Mouse (Mus musculus): ENCODE measurements around the gene Ubxn11.

Gene Ubxn11

DNA sequence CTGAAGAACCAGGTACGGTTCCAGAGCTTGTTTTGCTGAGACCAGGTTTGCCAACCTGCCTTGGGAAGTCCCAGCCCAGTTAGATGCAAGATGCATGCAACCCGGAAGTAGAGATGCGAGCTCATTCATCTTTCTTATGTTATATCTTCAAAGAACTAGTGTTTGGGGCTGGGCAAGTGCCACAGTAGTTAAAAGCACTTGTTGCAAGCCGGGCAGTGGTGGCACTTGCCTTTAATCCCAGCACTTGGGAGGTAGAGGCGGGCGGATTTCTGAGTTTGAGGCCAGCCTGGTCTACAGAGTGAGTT is 11.2 kb upstream of the Ubxn11 start:
- no peak for DNase-seq

DNA sequence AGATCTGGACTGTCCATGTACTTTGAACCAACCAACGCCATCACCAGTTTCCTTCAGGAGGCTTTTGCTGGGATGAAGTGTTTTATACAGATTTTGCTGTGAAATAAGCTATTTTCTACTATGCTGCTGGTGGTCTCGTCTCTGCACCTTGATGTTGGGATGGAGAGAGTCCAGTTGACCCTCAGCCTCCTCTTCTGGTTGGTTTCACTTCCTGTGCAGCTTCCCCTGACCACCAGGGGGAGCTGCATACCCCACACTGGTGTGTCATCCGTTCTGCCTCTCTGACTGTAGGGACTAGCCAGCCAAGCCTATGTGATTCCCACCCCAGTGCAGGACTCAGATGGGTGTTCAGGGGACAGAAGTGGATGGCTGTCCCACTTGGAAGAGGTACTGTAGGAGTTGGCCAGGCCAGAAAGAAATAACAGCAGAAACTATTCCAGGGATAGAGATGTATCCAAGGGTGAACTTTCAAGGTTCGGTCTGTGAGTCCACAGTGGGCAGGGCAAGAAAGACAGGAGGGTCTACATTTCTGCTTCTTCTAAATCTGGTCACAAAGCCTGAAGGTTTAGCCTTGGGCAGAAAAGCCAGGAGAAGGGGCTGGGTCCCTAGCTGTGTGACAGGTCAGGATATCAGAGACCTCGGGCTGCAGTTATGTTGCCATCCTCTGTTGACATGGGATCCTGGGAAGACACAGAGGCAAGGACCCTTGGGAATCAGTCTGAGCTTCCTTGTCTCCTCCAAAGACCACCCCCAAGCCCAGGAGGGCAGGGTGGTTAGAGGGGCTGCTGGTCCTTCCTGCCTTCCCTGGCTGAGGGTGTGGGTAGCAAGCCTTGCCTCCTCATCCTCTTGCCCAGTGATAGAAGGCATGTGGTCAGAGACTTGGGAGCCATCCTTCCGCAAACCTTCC is 9.7 kb upstream of the Ubxn11 start:
- peak; percentile 32 for DNase-seq

DNA sequence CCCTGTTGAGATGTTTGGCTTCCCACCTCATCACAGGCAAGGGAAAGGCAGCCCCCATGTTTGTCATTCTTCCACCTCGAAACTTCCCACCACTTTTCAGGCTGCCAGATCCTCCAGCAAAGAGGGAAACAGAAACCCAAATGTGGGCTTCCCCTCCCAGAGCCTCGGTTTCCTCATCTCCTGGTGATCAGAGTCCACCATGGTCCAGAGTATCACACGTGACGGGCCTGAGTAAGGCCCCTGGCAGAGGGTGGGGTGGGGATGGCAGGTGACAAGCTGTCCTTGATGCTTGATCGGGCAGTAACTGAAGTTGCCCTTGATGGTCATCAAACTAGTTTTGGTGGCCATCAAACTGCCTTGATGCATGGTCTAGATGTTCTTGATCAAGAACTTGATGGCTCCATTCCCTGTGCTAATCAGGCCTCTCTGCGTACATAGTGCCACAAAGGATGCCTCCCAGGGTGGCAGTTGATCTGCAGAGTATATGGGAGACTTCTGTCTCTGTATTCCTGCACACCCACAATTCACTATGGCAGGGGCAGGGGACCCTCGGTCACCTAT is 8.3 kb upstream of the Ubxn11 start:
- DNase-seq: no peak

DNA sequence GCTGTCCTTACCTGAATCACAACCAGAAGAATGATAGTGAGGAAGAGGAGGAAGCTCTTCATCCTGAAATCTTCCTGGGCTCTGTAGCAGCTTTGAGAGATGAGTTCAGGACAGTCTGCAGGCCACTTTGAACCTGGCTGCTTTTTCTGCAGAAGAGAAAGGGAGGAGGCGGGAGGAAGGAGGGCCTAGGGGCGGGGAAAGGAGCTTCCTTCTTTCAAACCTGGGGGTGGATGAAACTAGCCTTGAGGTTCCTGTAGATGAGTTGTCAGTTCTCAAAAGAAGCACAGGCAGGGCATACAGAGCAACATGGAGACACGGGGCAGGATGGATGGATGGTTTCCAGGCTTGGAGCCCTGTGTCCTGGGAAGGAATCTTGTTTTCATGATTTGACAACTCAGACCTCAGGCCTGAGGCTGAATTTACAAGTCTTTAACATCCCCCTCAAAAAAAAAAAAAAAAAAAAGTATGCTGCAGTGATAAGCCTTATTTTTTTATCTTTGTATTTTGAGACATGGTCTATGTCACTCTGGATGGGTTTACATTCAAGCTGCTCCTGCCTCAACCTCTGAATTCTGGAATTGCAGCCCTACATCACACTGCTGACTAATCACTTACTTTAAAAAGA is 7.3 kb upstream of the Ubxn11 start, which contains the start of gene Cd52:
TSS of gene Cd52 (minus strand) at position 160 of the 625 bp plus-strand sequence.
- no peak for DNase-seq

DNA sequence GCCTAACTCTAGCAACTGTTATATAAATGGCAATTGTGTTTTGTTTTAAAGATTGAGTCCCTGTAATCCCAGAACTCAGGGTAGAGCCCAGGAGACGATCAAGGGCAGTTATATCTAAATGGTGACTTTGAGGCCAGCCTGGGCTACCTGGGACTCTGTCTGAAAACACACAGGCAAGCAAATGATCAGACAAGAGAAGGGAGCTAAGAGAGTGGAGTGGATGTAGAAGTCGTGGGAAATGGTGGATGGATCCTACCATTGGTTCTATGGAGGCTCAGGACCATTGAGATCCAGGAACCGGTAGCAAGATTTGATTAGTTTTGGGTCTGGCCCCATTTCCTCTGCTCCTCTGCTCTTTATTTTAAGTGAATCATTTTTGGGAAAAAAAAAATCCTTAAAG is 6.2 kb upstream of the Ubxn11 start:
- DNase-seq: no peak

DNA sequence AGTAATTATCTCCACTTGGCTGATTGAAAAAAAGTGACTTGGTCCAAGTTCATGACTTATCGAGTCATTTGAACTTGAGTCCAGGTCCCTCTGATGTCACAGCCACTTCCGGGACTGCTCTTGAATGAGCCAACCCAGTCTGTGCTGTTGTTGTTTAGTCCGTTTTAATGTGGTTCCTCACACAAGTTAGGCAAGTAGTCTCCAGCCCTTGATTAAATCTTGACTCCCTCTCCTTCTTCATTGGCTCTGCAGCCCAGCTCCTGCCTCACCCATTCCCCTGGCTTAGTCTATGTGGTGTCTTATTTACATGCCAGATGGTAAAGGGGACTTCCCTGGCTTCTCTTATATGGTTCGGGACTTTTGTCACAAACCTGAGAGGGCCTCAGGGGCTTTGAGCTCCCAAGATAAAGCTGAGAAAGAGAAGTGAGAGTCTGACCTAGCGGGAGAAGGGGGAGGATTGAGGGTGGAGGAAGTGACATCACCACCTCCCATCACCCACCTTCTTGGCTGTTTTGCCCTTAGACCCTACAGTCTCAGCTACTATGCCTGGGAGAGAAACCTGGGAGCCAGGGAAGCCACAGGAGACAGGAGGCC is 5.3 kb upstream of the Ubxn11 start:
- DNase-seq: no peak

DNA sequence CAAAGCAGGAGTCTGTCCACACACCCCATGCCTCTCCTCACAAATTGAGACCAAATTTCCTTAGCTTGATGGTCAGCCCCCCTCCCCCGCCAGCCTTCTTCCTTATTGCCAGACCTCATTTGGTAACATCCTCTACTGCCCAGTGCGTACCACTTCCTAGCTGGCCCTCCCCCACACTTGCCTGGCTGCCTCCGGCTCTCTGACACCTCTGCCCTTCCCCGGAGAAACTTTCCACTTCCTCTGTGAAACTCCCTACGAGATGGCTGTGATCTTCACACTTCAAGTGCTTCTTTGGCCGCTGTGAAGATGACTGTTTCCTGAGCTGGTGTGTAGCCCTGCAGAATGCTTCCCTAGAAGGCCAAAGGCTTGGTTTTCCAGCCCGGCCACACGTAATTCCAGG is 3.7 kb upstream of the Ubxn11 start:
- DNase-seq: peak; percentile 39

DNA sequence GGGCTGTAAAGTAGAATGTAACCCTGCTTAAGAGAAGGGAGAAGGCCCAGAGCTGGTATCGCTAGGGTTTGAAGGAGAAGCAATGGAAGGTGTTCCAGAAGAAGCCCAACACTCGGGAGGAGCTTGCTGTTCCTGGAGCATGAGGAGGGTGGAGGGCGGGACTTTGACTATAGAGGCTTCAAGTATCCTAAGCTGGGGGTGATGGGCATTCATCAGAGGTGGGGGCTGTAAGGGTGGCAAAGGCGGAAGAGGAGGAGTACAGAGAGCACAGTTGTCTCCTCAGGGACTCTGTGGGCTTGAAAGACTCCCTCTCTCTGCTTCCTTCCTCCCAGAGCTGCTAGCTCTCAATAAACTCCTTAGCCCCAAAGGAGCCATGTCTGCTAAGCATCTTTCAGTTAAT is 2.1 kb upstream of the Ubxn11 start:
- no peak for DNase-seq

DNA sequence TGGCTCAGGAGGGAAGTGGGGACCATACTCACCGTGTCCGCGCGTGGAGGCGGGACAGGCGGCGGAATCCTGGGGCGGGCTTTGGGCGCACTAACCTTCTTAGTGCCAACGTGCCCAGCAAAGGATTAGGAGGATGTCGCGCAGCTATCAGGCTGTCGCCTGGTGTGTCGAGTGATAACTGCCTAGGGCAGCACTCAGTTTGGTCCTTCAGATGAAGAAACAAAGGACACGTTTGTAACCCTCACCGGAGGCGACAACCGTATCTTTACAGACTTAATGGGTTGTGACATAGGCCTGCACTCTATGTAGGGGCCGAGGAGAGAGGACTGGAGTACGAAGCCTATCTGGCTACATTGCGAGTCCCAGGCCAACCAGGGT is 361 bp downstream of the Ubxn11 start:
- no peak for DNase-seq

DNA sequence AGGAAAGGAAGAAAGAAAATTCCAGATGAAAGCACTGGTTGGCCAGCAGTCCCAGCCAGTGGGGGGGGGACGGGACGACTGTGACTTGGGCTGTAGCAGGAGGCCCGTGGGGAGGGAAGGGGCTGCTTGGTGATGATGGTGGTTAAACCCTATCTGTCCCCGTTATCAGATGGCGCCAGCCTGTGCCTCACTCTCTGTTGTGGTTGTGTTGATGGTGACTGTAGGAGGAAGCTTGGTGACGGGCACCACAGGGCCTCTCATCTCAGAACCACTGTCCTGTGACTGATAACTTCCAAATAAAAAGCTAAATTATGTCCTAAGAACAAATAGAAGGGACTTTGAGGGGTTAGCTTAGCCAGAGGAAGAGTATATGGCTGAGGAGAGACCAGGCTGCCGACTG is 3.7 kb downstream of the Ubxn11 start:
- no peak for DNase-seq

DNA sequence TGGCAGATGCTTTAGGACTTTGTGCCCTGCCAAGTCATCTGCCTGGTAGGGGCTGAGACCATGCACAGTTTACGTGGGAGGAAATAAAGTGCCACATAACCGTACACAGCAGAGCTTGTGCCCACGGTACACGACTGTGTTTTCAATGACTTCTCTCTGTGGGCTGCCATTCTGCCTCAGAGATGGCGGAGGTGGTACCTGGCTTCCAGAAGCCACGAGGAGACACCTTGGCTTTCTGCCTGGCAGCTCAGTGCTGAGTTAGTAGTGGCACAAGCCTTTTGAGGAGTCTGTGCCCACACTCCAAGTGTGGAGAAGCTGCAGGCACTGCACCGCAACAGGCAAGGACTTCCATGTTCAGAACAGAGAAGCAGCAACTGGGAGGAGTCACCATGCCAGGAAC is 5.4 kb downstream of the Ubxn11 start:
- no peak for DNase-seq

DNA sequence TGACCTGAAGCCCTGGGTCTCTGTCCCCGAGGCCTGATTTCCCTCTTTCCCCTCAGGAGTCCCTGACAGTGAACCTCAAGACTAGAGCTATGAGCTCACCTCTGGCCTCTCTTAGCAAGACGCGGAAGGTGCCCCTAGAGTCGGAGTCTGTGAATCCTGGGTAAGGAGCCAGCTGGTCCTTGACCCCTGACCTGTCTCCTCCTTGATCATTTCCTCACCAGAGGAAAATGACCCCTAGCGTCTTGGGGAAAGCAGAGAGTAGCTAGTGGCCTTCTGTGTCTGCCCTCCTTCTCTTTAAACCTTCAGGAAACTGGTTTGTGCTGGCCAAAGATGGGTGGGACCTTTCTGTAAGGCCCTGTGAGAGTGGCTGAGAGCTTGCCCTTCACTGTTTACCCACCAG is 5.8 kb downstream of the Ubxn11 start:
- DNase-seq: no peak

DNA sequence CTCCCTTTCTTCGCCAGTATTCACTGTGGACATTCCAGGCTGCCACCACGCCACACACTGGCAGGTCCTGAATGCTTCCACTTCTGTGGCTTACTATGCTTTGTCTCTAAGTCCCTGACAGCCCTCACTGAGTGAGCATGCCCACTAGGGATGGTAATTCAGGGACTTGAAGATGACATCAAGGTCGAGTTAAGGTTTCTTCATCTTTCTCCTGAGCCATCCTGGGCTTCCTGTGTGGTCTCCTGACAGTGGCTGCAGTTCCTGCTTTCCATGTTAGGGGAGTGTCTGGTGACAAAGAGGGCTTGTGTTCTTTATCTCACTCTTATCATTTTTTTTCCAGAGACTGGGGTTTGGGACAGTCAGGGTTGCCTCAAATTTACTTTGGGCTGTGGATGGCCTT is 8.3 kb downstream of the Ubxn11 start:
- DNase-seq: no peak

DNA sequence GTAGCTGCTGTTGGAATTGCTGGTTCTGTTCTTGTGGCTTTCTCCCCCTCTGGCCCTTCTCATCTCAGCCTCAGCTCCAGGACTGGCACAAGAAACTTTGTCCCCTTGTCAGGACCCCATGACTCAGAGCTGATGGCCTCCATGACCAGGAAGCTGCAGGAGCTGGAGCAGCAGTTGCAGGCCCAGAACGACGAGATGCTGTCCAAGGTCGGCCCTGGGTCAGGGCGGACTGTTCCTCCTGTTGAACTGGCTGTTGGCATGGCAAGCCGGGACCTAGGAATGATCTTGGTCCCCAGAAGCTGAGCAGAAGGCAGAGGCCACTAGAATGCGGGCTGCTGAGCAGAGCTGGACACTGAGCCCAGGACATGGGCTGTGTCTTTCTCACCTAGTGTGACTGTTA is 10.0 kb downstream of the Ubxn11 start:
- DNase-seq: no peak

DNA sequence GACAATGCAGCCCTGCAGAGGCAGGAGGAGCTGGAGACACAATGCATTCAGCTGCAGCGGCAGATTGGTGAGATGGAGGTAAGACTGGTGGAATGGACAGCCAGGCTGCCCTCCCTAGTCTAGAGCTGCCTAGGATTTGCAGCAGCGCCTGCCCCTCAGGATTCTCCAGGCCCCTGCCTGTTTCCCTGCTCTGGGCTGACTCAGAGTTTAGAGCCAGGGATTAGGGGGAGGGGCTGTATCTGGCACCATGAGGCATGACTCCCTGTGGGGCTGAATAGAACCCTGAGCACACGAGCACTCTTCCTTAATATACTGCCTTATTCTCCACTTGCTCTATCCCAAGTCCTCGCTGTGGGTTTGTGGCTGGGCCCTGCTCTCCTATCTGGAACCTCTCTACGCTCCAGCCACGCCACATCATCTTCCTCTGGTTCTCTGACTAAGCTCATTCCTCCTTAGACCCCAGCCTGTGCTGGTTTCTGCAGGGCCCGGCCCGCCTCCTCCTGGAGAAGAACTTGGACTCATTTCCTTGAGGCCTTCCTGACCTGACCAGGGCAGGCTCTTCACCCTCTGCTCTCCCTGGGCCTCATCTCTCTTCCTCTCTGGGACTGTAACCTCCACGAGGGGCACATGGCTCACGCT is 11.1 kb downstream of the Ubxn11 start:
- DNase-seq: no peak

DNA sequence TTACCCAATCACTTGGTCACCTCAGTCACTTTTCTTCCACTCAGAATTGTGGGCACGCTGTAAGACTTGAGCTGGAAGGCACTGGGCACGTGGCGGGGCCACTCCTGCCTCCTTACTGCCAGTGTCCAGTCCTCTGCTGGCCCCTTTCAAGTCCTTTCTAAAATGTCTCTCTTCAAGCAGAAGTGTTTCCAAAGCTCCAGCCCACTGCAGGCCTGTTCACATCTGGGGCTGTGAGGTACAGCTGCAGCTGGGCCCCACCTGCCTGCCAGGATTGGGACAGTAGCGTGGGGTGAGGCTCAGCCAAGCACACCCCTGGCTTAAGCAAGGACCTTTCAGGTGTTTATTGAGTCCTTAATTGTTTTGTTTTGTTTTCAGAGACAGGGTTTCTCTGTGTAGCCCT is 11.7 kb downstream of the Ubxn11 start:
- DNase-seq: no peak

DNA sequence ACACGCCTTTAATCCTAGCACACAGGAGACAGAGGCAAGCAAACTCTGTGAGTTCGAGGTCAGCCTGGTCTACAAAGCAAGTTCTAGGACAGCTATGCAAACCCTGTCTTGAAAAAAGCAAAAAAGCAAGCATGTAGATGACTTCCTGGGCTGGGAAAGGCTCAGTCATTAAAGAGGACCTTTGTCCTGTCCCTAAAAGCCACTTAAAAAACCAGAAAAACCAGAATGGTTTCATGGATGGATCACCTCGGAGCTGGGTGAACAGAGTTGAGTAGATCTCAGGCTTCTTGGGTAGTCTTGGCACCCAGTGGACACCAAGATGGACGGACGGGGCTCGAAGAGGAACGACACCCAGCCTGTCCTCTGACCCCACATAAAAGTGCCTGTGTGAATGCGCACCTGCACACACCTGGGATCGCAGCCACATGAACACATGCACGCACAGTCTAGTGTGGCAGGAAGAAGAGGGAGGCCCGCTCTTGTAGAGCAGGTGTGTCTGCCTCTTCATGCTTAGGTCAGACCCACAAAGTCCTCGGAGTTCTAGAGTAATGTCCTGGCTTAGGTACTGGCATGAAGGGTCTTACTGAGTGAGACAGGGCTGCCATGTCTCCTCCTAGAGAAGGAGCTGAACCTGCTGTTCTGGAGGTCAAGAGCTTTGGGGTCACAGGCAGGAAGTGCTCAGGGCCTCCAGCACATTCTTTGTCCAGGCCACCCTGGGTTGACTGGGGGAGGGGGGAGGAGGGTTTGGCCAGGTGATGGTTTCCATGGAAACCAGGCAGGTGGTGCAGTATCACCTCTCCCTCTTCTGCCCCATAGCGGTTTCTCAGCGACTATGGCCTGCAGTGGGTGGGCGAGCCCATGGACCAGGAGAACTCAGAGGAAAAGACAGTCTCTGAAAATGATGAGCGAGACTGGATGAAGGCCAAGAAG is 13.1 kb downstream of the Ubxn11 start:
- no peak for DNase-seq

DNA sequence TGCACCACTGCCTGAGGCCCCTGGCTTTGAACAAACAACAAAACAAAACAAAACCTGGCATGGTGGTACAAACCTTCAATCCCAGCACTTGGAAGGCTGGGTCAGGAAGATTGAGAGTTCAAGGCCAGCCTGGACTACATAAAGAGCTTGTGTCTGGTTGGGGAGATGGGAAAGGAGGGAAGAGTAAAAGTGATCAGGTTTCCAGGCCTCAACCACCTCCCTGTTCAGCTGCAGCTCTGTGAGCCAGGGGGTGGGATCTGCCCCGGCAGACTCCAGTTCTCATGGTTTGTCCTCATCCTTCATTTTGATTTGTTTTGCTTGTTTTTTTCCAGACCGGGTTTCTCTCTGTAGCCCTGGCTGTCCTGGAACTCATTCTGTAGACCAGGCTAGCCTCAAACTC is 14.1 kb downstream of the Ubxn11 start:
- DNase-seq: no peak

DNA sequence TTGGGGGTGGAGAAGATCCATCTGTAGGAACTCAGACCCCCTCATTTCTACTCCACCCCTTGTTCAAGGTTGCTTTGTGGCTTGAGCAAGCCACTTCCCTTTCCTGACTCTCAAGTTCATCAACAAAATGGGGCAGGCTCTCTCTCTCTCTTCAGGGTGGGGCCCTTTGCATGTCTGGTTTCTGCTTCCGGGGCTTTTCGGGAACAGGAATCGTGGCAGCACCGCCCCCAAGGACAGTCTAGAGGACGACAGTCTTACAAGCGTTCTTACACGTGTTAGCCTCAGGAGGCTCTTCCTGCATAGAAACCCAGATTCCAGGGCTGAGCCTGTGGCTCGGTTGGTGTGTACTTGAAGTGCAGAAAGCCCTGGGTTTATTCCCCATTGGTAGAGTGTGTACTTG is 14.6 kb downstream of the Ubxn11 start:
- no peak for DNase-seq

DNA sequence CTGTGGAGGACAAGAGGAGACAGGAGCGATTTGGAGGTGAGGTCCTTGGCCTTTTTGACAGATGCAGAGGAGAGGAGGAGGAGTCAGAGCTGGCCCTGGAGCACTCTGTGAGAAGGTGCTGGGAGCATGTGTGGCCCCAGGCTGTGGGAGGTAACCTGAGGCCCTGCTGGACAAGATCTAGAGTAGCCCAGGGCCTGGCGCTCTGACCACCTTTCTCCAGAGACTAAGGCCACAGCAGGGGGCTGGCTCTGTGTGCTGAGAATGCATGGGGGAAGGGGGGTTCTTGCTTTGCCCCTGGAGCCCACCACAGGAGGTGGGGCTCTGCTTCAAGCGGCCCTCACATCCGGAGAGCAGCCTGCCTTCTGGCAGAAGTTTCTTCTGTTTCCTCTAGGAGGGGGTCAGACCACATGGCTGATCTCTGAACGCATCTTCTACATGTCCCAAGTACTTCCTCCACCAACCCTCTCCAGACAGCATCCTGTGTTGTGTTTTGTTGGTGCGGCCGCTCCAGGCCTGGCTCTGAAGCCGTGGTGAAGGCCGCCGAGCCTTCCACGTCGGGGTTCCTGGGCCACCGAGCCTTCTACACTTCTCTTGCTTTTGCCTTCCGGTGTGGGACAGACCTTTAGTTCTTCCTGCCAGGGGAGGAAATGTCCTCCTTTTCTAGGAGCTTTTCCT is 15.9 kb downstream of the Ubxn11 start:
- DNase-seq: no peak

DNA sequence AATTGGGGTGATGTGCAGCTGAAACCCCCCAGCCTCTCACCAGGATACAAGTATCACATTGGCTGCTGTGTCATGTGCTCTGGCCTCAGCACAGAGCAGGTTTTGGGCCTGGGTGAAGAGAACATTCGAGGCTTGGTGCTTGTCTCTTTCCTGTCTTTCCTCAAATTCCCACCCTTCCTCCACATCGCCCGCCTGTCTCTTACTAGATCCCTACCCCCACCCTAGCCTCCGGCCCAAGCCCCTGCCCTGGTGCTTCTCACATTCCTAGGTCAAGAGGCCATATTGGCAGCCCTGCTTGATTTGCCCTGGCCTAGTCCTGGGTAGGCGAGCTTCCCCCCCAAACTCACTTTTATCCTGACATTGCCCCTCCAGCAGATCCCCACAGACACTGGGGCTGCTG is 16.7 kb downstream of the Ubxn11 start:
- DNase-seq: no peak

DNA sequence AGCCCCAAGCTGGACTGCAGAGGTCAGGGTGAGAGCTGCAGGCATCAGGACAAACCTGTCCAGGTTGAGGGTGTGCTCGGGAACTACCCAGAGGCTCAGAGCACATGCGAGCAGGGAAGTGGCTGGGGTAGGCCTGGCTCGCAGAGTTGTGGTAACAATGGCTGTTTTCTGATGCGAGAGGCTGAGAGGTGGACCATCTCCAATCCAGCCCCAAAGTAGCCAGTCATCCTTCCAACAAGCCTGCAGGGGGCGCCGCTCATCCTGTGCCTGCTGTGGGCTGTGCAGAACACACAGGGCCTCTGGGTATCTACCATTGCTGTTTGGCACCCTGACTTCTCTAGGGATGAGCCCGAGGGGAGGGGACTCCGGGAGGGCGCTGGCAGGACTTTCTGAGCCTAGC is 17.3 kb downstream of the Ubxn11 start:
- no peak for DNase-seq
